Mouse (Mus musculus): ENCODE results near the gene Ift140.
"Not testable (repeated sequence)": the region's sequence is repeated elsewhere in the genome, so short reads cannot be mapped to it uniquely, and the experiment has no call there.

Gene Ift140

GRCm38 (mm10) chr17:25115664-25116432, 100.0 kb downstream of the Ift140 start, which contains the start of gene Telo2:
Gene Telo2, minus strand, starts transcription at chr17:25115967.
- DNase-seq (ENCODE audit: low read depth, low spot score), result peak; percentile 81

GRCm38 (mm10) chr17:25117263-25117662, 101.4 kb downstream of the Ift140 start:
- no peak for DNase-seq (ENCODE audit: low read depth, low spot score)

- DNase-seq (ENCODE audit: low read depth, low spot score), result no peak
Observed at GRCm38 (mm10) chr17:25120406-25120805, 104.5 kb downstream of the Ift140 start, which contains the start of gene Ptx4. Gene Ptx4, plus strand, starts transcription at chr17:25120760.

GRCm38 (mm10) chr17:25123979-25124378, 108.1 kb downstream of the Ift140 start:
- no peak for DNase-seq (ENCODE audit: low read depth, low spot score)

- not testable (repeated sequence) for DNase-seq (ENCODE audit: low read depth, low spot score)
Observed at GRCm38 (mm10) chr17:25125442-25126060, 109.7 kb downstream of the Ift140 start.

GRCm38 (mm10) chr17:25127079-25127478, 111.2 kb downstream of the Ift140 start:
- DNase-seq (ENCODE audit: low read depth, low spot score), result no peak

GRCm38 (mm10) chr17:25127681-25128080, 111.8 kb downstream of the Ift140 start:
- no peak for DNase-seq (ENCODE audit: low read depth, low spot score)

- DNase-seq (ENCODE audit: low read depth, low spot score), result no peak
Observed at GRCm38 (mm10) chr17:25130060-25130459, 114.2 kb downstream of the Ift140 start.

- DNase-seq (ENCODE audit: low read depth, low spot score), result peak; percentile 84
Observed at GRCm38 (mm10) chr17:25133275-25133698, 117.4 kb downstream of the Ift140 start, which contains the start of gene Clcn7. Gene Clcn7, plus strand, starts transcription at chr17:25133391.

- no peak for DNase-seq (ENCODE audit: low read depth, low spot score)
Observed at GRCm38 (mm10) chr17:25135622-25136021, 119.7 kb downstream of the Ift140 start.

- DNase-seq (ENCODE audit: low read depth, low spot score), result no peak
Observed at GRCm38 (mm10) chr17:25138803-25139202, 122.9 kb downstream of the Ift140 start.

GRCm38 (mm10) chr17:25139960-25140359, 124.1 kb downstream of the Ift140 start:
- DNase-seq (ENCODE audit: low read depth, low spot score), result no peak
